Mouse (Mus musculus) E14TG2a.4 (cell line): ENCODE measurements around the gene Mycn.

ENCODE experiments used
- H3K27me3 ChIP-seq: 2 replicates; pipeline ENCODE4 v1.6.1; 2014; ENCODE audit warnings: low read length, control low read depth; ENCODE audit not compliant: insufficient read depth
- H3K36me3 ChIP-seq: 2 replicates; pipeline ENCODE4 v1.6.1; 2014; ENCODE audit warnings: low read length, control low read depth; ENCODE audit not compliant: insufficient read depth
- H3K4me1 ChIP-seq: replicated peaks from 2 replicates; pipeline ENCODE4 v1.6.1; 2014; ENCODE audit warnings: low read depth, low read length, control low read depth
- H3K4me3 ChIP-seq: replicated peaks from 2 replicates; pipeline ENCODE4 v1.5.1; 2014; ENCODE audit warnings: mild to moderate bottlenecking, low read length
- H3K9me3 ChIP-seq: 2 replicates; pipeline ENCODE4 v1.6.1; 2014; ENCODE audit warnings: low read length, control low read depth
- CTCF ChIP-seq: conservative IDR thresholded peaks from 2 replicates; pipeline ENCODE4 v1.5.1; 2014; ENCODE audit warnings: low read length
- NANOG ChIP-seq: IDR thresholded peaks from 2 replicates; pipeline ENCODE4 v1.6.1; 2014; ENCODE audit warnings: borderline replicate concordance, low read length, mixed read lengths
- POU5F1 ChIP-seq: IDR thresholded peaks from 2 replicates; pipeline ENCODE4 v1.6.1; 2014; ENCODE audit warnings: low read length, borderline replicate concordance

Mycn gene

GRCm38 (mm10) chr12:12941661-12942363 lies at the start of gene Mycn:
TSS of gene Mycn (minus strand) at chr12:12941914.
- Histone ChIP-seq H3K27me3 (peaks cover 5% of the 10 kb centered on the region), H3K4me1 (peaks cover 42% of the 10 kb centered on the region), H3K4me3 (peak within 1 kb of the TSS; percentile 99), H3K9me3 (no peaks in the 10 kb centered on the region), H3K36me3 (peaks cover 39% of the 10 kb centered on the region)
- TF ChIP-seq NANOG (no peak), POU5F1 (no peak), CTCF (no peak)

DNA sequence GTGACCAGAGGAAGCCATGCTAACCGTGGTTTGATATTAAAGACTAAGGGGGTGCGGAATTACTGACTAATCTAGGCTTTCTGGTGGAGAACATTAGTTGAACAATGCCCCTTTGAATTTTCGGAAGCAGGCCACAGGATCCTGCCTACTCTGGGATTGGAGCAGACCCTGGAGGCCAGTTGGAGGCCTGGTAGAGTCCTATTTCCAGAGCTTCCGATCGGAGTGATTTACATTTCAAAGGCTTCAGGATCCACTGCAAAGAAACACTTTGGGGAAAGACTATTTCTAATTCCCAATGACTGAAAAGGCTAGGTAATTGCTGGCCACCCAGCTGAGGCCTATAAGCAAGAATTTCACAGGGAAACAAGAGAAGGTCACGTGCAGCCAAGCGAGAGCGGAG lies 45.7 kb upstream of the Mycn start:
- peak; percentile 62; the same call in 1 of the 2 replicates for TF ChIP-seq POU5F1
- no peak for TF ChIP-seq CTCF
- TF ChIP-seq NANOG = peak; percentile 69; the same call in 1 of the 2 replicates
- Histone ChIP-seq H3K9me3 (no peaks in the 10 kb centered on the region), H3K4me3 (peak overlapping the region; percentile 35), H3K27me3 (peaks cover 27% of the 10 kb centered on the region), H3K4me1 (peaks cover 52% of the 10 kb centered on the region), H3K36me3 (no peaks in the 10 kb centered on the region)

DNA sequence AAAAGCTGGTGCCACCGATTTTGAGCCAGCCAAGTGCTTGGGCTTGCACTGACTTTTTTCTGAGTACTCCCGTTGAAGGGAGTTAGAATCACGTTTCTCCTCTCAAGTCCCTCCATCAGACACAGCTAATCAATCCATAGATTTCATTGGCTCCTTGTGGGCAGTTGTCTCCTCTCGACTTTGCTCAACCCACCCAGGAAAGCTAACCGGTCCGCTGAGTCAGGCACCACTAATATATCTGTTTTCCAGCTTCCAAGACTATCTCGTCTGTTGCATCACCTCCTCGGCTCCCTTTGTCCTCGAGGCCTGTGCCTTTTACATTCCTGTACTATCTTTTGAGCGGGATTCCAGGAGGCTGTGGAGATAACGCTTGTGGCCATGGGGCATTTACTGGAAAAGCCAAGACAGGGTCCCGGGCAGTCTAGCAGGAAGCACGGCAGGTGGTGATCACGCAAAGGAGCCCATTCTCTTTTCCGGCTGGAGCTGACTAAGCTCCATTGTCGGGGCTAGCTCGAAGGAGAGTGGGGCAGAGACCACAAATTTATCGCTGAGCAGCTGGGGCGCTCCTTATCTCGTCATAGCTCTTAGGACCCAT lies 45.0 kb upstream of the Mycn start:
- Histone ChIP-seq H3K36me3 (no peaks in the 10 kb centered on the region), H3K9me3 (no peaks in the 10 kb centered on the region), H3K4me1 (peaks cover 52% of the 10 kb centered on the region), H3K27me3 (peaks cover 27% of the 10 kb centered on the region), H3K4me3 (peak overlapping the region; percentile 35)
- no peak for TF ChIP-seq NANOG
- TF ChIP-seq CTCF = no peak
- TF ChIP-seq POU5F1 = no peak

- Histone ChIP-seq H3K27me3 (peaks cover 19% of the 10 kb centered on the region), H3K36me3 (no peaks in the 10 kb centered on the region), H3K4me1 (peaks cover 53% of the 10 kb centered on the region), H3K4me3 (no peak overlapping the region), H3K9me3 (no peaks in the 10 kb centered on the region)
- TF ChIP-seq NANOG (peak; percentile 87; the same call in 1 of the 2 replicates), CTCF (no peak)
These were observed 41.3 kb upstream of the Mycn start for GRCm38 (mm10) chr12:12983032-12983431.

- peaks cover 14% of the 10 kb centered on the region for H3K9me3 ChIP-seq
- TF ChIP-seq POU5F1 (no peak), NANOG (no peak), CTCF (no peak)
- no peaks in the 10 kb centered on the region for H3K4me1 ChIP-seq
- peaks cover 10% of the 10 kb centered on the region; the same call in 1 of the 2 replicates for H3K27me3 ChIP-seq
- no peaks in the 10 kb centered on the region for H3K36me3 ChIP-seq
- no peak overlapping the region for H3K4me3 ChIP-seq
These were observed 33.7 kb upstream of the Mycn start for GRCm38 (mm10) chr12:12975397-12975796.

DNA sequence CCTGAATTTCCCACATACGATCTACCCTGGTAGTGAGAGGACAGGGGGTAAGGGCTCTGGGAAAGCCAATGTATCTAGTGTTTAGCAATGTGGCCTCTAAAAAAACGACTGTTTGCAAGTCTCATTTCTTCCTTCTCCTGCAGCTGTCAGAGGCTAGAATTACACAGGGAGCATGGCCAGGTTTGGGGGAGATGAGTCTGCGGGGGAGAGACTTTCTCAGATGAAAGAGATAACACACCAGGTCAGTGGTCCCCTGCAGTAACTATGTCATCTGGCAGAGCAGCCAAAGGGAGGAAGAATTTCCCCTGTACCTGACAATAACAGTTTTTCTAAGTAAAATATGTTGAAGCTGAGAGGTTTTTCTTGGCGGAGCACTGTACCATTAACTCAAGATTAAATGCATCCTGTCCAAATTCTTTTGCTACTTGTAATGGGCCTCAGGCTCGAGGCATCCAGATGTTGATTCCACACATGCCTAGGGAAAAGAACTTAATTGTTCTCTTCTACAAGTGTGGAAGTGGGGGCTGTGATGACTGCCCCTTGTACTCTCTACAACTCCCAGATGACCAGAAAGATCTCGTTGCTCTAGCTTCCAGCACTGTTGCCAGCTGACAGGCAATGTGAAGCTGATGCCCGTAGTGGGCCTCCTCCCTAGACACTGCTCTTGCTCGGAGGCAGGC lies 31.2 kb upstream of the Mycn start:
- TF ChIP-seq POU5F1 = no peak
- no peak for TF ChIP-seq NANOG
- no peak for TF ChIP-seq CTCF
- Histone ChIP-seq H3K36me3 (no peaks in the 10 kb centered on the region), H3K9me3 (peaks cover 14% of the 10 kb centered on the region), H3K4me3 (no peak overlapping the region), H3K27me3 (peaks cover 19% of the 10 kb centered on the region), H3K4me1 (no peaks in the 10 kb centered on the region)

DNA sequence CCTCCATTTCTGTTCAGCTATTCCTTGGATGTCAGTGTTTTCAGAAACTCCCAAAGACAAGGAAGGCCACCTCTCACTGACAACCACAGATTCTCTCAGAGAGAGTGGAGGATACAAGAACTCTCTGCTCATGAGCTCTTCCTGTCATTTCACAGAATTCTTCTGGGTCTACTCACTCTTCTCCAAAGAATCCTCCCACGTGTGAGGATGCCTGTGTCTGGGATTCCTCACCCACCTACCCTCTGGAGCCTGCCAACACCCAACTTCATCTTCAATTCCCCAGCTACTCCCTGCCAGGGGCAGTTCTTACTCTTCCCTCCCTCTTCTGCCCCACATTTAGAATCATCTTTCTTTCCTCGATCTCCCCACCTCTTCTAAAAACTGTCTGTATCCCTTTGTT lies 26.2 kb upstream of the Mycn start:
- no peak overlapping the region for H3K4me3 ChIP-seq
- peaks cover 20% of the 10 kb centered on the region for H3K27me3 ChIP-seq
- TF ChIP-seq CTCF (no peak), NANOG (no peak), POU5F1 (no peak)
- H3K36me3 ChIP-seq = no peaks in the 10 kb centered on the region
- peaks cover 7% of the 10 kb centered on the region for H3K4me1 ChIP-seq
- no peaks in the 10 kb centered on the region for H3K9me3 ChIP-seq

- H3K36me3 ChIP-seq = no peaks in the 10 kb centered on the region
- peaks cover 10% of the 10 kb centered on the region for H3K4me1 ChIP-seq
- H3K27me3 ChIP-seq = peaks cover 14% of the 10 kb centered on the region
- H3K4me3 ChIP-seq = no peak overlapping the region
- TF ChIP-seq CTCF = no peak
- TF ChIP-seq POU5F1 = no peak
- TF ChIP-seq NANOG = no peak
- no peaks in the 10 kb centered on the region for H3K9me3 ChIP-seq
These were observed 23.1 kb upstream of the Mycn start for GRCm38 (mm10) chr12:12964856-12965255.
